Mouse (Mus musculus) limb, embryonic 11.5 days (tissue): ENCODE data around the gene Paip2b. TPM values are rescaled to one million over a fixed set of nuclear protein-coding genes. Genes with fewer than 3 reads are reported as not detected.
A peak's percentile ranks its signal among the peaks of the same experiment; 100 is the strongest.

Experiments used
- ATAC-seq: fragments of 200-750 bp; cut with Nextera tagmentation; 2 replicates; pipeline ENCODE4 v1.8.0; 2017; ENCODE audit warnings: low read depth; ENCODE audit not compliant: insufficient number of reproducible peaks, low FRiP score, low TSS enrichment
- DNase-seq: peaks from one replicate; pipeline ENCODE4 v3.0.0-alpha.2; 2015; ENCODE audit warnings: low spot score
- H3K27ac ChIP-seq: fragments of 300-500 bp; sonication (generic); replicated peaks from 2 replicates; pipeline ENCODE4 v1.5.1; 2014; ENCODE audit warnings: low read depth, mild to moderate bottlenecking, low read length
- H3K27me3 ChIP-seq: fragments of 300-500 bp; sonication (generic); 2 replicates; pipeline ENCODE4 v1.6.1; 2014; ENCODE audit warnings: mild to moderate bottlenecking, low read length, mixed read lengths; ENCODE audit not compliant: control insufficient read depth, insufficient read depth
- H3K36me3 ChIP-seq: fragments of 300-500 bp; sonication (generic); 2 replicates; pipeline ENCODE4 v1.6.1; 2014; ENCODE audit warnings: mild to moderate bottlenecking, low read length, moderate library complexity, mixed read lengths; ENCODE audit not compliant: control insufficient read depth, insufficient read depth
- H3K4me1 ChIP-seq: fragments of 300-500 bp; sonication (generic); 2 replicates; pipeline ENCODE4 v1.6.1; 2014; ENCODE audit warnings: low read length, mixed read lengths; ENCODE audit not compliant: control insufficient read depth, insufficient read depth
- H3K4me2 ChIP-seq: fragments of 300-500 bp; sonication (generic); 2 replicates; pipeline ENCODE4 v1.6.1; 2014; ENCODE audit warnings: low read depth, mild to moderate bottlenecking, moderate library complexity; ENCODE audit not compliant: severe bottlenecking
- H3K4me3 ChIP-seq: fragments of 300-500 bp; sonication (generic); 2 replicates; pipeline ENCODE4 v1.5.1; 2014; ENCODE audit warnings: low read depth, low read length
- H3K9ac ChIP-seq: fragments of 300-500 bp; sonication (generic); 2 replicates; pipeline ENCODE4 v1.6.1; 2014; ENCODE audit warnings: mild to moderate bottlenecking, low read length
- H3K9me3 ChIP-seq: fragments of 300-500 bp; sonication (generic); 2 replicates; pipeline ENCODE4 v1.6.1; 2016; ENCODE audit warnings: low read length; ENCODE audit not compliant: control insufficient read depth
- WGBS: fragments of 180-500 bp; shearing (Covaris S2); extraction: QIAGEN DNeasy Blood & Tissue Kit; methylation state at CpG from one replicate; pipeline ENCODE4 v1.1.7; 2014; 5-methylcytosine and 5-hydroxymethylcytosine counted together
- polyA plus RNA-seq: library from polyadenylated mRNA; unstranded; fragments of >200 nt; fragmentation: Nextera tagmentation; extraction: Ambion mirVana; gene quantifications from 2 replicates; pipeline ENCODE4 v1.2.1, GENCODE M21; 2014

The Paip2b gene
- polyA plus RNA-seq, 1 experiment from 2014 or later = 24.1 TPM

- Histone ChIP-seq H3K27me3 (no peaks in the 10 kb centered on the region), H3K4me1 (no peaks in the 10 kb centered on the region), H3K9ac (no peak overlapping the region), H3K27ac (no peak overlapping the region), H3K4me3 (no peak overlapping the region), H3K4me2 (no peak overlapping the region), H3K9me3 (no peaks in the 10 kb centered on the region), H3K36me3 (no peaks in the 10 kb centered on the region; the same call in 1 of the 2 replicates)
- WGBS = 88% methylated on average over 2 of the region's 2 CpGs
- DNase-seq (no peak), ATAC-seq (no peak)
Measured at GRCm38 (mm10) chr6:83820727-83821515, 10.6 kb downstream of the Paip2b start.

DNA sequence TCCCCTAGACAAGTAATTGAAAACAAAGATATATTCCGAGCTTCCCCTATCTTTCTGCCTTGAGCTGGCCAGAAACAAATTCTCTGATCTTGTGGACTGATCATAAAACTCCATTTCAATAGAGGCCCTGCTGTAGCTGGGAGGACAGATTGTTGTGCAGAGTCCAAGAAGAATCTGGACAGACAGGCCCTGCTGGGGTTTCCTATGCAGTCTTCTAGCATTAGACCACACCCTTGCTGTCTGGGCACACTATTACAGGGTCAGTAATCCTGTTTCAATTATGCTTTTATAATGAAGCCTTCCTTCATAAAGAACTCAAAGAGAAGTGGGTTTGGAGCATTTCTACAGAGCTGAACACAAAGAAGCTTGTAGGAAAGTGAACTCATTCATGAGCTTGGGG lies 12.5 kb downstream of the Paip2b start:
- no peak overlapping the region for H3K27ac ChIP-seq
- H3K27me3 ChIP-seq = no peaks in the 10 kb centered on the region
- no peaks in the 10 kb centered on the region for H3K9me3 ChIP-seq
- no peak overlapping the region for H3K4me2 ChIP-seq
- no peak overlapping the region for H3K4me3 ChIP-seq
- H3K4me1 ChIP-seq = no peaks in the 10 kb centered on the region
- no peak for DNase-seq
- H3K36me3 ChIP-seq = no peaks in the 10 kb centered on the region; the same call in 1 of the 2 replicates
- WGBS = 87% methylated on average over 1 of the region's 1 CpGs
- H3K9ac ChIP-seq = no peak overlapping the region
- no peak for ATAC-seq

- no peak for DNase-seq
- ATAC-seq = no peak
- no peaks in the 10 kb centered on the region for H3K4me1 ChIP-seq
- no peaks in the 10 kb centered on the region; the same call in 1 of the 2 replicates for H3K36me3 ChIP-seq
- no peak overlapping the region for H3K4me2 ChIP-seq
- no peak overlapping the region for H3K9ac ChIP-seq
- no peaks in the 10 kb centered on the region for H3K27me3 ChIP-seq
- H3K27ac ChIP-seq = no peak overlapping the region
- H3K9me3 ChIP-seq = no peaks in the 10 kb centered on the region
- no peak overlapping the region for H3K4me3 ChIP-seq
- WGBS = 89% methylated on average over 3 of the region's 3 CpGs
Measured at GRCm38 (mm10) chr6:83815801-83816200, 15.7 kb downstream of the Paip2b start.

DNA sequence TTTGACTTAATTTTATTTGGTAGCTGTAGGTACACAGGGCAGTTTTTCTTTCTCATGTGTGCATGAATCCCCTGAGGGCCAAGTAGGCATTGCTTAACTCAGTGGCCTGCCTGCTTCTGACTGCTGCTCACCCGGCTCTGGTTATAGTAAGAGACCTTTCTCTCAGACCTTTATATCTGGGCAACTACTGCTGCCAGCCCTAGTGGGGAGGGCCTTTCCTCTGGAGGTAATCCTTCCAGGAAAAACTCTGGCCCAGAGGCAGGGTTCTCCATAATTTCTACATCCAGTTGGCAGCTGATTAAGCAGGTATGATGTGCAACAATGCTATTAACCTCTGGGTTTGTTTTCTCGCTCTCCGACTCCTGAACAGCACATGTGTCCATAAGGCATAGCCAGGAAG lies 28.7 kb downstream of the Paip2b start:
- no peak for DNase-seq
- Histone ChIP-seq H3K4me2 (no peak overlapping the region), H3K9me3 (no peaks in the 10 kb centered on the region), H3K4me3 (no peak overlapping the region), H3K4me1 (no peaks in the 10 kb centered on the region), H3K27me3 (no peaks in the 10 kb centered on the region), H3K9ac (no peak overlapping the region), H3K27ac (no peak overlapping the region), H3K36me3 (no peaks in the 10 kb centered on the region)
- 95% methylated on average over 3 of the region's 3 CpGs for WGBS
- ATAC-seq = no peak

DNA sequence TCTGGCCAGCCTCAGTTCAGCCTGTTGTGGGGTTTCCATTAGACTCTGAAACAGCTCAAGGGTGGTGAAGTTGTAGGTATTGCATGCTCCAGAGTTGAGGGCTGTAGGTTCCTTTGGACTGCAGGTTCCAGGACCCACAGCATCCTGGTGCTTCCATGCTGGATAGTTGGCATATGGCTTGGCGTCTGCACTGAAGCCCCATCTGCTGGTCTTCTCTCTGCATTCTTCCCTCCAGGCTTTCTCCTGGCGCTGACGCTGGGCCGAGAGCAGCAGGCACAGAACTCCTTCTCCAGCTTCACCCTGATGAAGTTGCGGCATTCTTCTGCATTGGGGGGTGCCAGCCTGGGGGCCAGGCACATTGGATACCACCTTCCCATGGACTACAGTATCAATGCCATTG lies 29.5 kb downstream of the Paip2b start:
- H3K9ac ChIP-seq = no peak overlapping the region
- 92% methylated on average over 5 of the region's 5 CpGs for WGBS
- no peaks in the 10 kb centered on the region for H3K9me3 ChIP-seq
- no peak for DNase-seq
- no peak overlapping the region for H3K4me2 ChIP-seq
- no peaks in the 10 kb centered on the region for H3K4me1 ChIP-seq
- no peak overlapping the region for H3K4me3 ChIP-seq
- H3K27me3 ChIP-seq = no peaks in the 10 kb centered on the region
- no peak overlapping the region for H3K27ac ChIP-seq
- ATAC-seq = no peak
- no peaks in the 10 kb centered on the region for H3K36me3 ChIP-seq

DNA sequence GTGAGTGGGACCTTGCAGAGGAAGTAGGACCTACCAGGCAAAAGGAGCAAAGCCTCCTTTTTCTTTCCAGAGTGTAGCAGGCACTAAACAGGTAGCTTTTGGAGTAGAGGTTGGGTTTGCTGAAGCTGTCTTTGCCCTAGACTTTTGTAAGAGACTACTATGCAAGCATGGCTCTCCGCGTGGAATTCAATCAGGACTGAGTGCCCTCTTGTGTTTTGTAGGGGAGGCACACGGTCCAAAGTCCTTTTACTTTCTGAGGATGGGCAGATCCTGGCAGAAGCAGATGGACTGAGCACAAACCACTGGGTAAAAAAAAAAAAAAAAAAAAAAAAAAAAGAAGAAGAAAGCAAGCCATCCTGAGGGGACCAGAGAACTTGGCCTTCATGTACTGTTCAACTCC lies 34.9 kb downstream of the Paip2b start:
- Histone ChIP-seq H3K4me1 (no peaks in the 10 kb centered on the region), H3K9me3 (no peaks in the 10 kb centered on the region), H3K4me3 (no peak overlapping the region), H3K4me2 (no peak overlapping the region), H3K27ac (no peak overlapping the region), H3K27me3 (no peaks in the 10 kb centered on the region), H3K36me3 (no peaks in the 10 kb centered on the region), H3K9ac (no peak overlapping the region)
- DNase-seq (no peak), ATAC-seq (no peak)
- WGBS = 68% methylated on average over 3 of the region's 3 CpGs

DNA sequence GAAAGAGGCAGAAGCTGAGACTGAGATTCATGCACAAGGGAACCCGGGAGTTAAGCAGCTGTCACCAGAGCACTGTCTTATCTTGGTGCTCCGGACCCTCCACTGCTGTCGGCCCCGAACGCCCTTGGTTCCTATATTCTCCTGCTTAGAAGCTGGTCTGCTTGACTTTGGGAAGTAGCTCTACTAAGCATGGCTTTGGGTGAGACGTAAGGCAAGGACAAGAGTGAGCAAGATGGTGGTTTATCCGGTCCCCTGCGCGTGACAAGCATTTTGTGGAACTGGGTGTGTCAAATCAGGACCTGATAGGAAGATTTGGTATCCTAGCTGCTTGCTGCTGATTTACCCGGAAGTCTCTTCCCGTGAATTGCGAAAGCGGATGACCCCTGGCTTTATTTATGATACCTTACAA lies 36.0 kb downstream of the Paip2b start:
- Histone ChIP-seq H3K9me3 (no peaks in the 10 kb centered on the region), H3K4me3 (peak overlapping the region; percentile 63), H3K4me2 (peak overlapping the region; percentile 89), H3K9ac (peak overlapping the region; percentile 50), H3K27me3 (no peaks in the 10 kb centered on the region), H3K27ac (peak overlapping the region; percentile 78; the same call in 1 of the 2 replicates), H3K4me1 (0 out of 2 replicates have a peak, but pooled peaks cover 3% of the 10 kb centered on the region), H3K36me3 (no peaks in the 10 kb centered on the region)
- 17% methylated on average over 13 of the region's 13 CpGs for WGBS
- DNase-seq = no peak
- ATAC-seq = no peak

DNA sequence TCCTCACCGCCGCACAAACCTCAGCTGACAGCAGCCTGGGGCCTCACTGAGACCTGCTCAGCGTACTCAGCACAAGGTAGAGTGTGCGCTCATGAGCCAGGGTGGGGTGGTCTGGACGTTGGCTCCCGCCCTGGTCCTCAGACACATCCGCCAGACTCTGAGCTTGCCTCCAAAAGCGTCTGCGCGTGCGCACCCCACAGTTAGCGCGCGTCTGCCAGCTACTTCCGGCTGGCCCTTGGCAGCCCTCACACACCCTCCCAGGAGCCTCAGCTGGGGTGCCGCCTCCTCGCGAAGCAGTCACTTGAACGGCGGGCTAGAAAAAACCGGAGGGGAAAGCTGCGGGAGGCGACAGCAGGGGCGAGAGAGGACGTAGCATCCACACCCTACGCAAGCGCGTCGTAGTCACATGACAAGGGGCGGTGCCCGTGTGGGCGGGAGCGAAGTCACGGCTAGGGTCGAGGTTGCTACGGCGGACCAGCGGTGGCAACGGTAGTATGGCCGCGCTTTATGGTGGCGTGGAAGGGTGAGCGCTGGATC lies 36.7 kb downstream of the Paip2b start, which contains the start of gene Nagk:
Gene Nagk (plus strand): TSS at position 223 of the 537 bp plus-strand sequence.
- peak; percentile 96 for ATAC-seq
- WGBS = under 1% methylated on average over 43 of the region's 43 CpGs
- Histone ChIP-seq H3K4me1 (0 out of 2 replicates have a peak, but pooled peaks cover 3% of the 10 kb centered on the region), H3K36me3 (no peaks in the 10 kb centered on the region), H3K27ac (peak within 1 kb of the TSS; percentile 78; the same call in 1 of the 2 replicates), H3K9ac (peak within 1 kb of the TSS; percentile 50), H3K4me2 (peak within 1 kb of the TSS; percentile 89), H3K27me3 (no peaks in the 10 kb centered on the region), H3K9me3 (no peaks in the 10 kb centered on the region), H3K4me3 (peak within 1 kb of the TSS; percentile 63)
- peak; percentile 91 for DNase-seq
